In the genomic region with DNA sequence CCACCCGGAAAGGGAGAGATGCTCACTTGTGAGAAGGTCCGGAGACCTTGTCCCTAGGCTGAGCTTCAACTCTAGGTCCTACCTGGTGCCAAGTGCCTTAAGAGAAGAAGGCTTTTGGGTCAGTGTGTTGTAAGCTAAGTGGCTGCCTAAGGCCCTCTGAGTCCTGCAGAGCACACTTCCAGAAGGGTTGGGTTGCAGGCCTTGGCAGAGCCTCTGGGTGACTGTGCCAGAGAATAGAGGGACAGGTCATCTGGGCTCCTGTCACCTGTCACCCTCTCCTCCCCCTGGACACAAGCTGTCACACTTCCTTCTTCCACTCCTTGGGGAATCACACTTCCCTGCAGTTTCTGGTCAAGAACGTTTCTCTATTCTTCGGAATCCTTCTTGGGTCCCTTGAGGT, we compare ENCODE assay signal across 23 mouse cellular contexts. TPM values are rescaled to one million over a fixed set of nuclear protein-coding genes. Genes with fewer than 3 reads are reported as not detected.
A peak's percentile ranks its signal among the peaks of the same experiment; 100 is the strongest.
DNase-seq lines count a peak whose midpoint lies in the region; ATAC-seq lines count a peak whose summit lies in the region.
"Had no signal": no experiment of that assay in that cellular context is flagged by ENCODE, and none has a peak within 500 bp of the region (broad histone marks: within the 10 kb centered on the region; RNA-seq: fewer than 3 reads in every experiment).

No protein-coding gene starts in this region.

- H3K27ac ChIP-seq in hindbrain, embryonic 13.5 days, result no peak overlapping the region
- H3K27ac ChIP-seq: heart, adult 2 months; hindbrain, embryonic 14.5 days; limb, embryonic 10.5 days; liver, embryonic 15.5 days; lung, embryonic 15.5 days had no signal

- DNase-seq in adrenal gland, postnatal 10 days, result peak; percentile 29
- DNase-seq in adrenal gland, adult (ENCODE audit: inconsistent age in 2 of 2, low spot score in 1 of 2), result no peak
- peak; percentile 88 for DNase-seq in heart, adult 11 months
- DNase-seq in heart, postnatal 10 days, result no peak
- peak; percentile 72 to 75 for DNase-seq in cerebellum, postnatal 10 days
- DNase-seq in gastrocnemius, postnatal 25 days, result peak; percentile 64
- no peak for DNase-seq in thymus, postnatal 25 days
- DNase-seq: forebrain, postnatal 0 days; heart, adult 2 months; heart, postnatal 36 days; kidney, adult 8-10 months; kidney, postnatal 10 days; liver; lung, postnatal 4 days; right cerebral cortex, adult 18-20 months had no signal

- no peaks in the 10 kb centered on the region for H3K9me3 ChIP-seq in hindbrain, embryonic 13.5 days
- H3K9me3 ChIP-seq: limb, embryonic 10.5 days; liver, embryonic 15.5 days; lung, embryonic 15.5 days had no signal

- H3K4me2 ChIP-seq in hindbrain, embryonic 13.5 days, result no peak overlapping the region
- H3K4me2 ChIP-seq: hindbrain, embryonic 14.5 days; liver, embryonic 15.5 days; lung, embryonic 15.5 days had no signal

- no peak for ATAC-seq in hindbrain, embryonic 13.5 days (ENCODE audit: low FRiP score)
- ATAC-seq: forebrain, postnatal 0 days; inflammation-experienced regulatory T-cells, adult 6 months; midbrain, embryonic 16.5 days had no signal

- WGBS in hindbrain, embryonic 13.5 days, result 79% methylated on average over 4 of the region's 4 CpGs

- H3K4me1 ChIP-seq in hindbrain, embryonic 13.5 days (replicated peaks), result peaks cover 13% of the 10 kb centered on the region
- H3K4me1 ChIP-seq: limb, embryonic 10.5 days; liver, embryonic 15.5 days; lung, embryonic 15.5 days had no signal

- H3K27me3 ChIP-seq in hindbrain, embryonic 13.5 days, result no peaks in the 10 kb centered on the region
- H3K27me3 ChIP-seq: liver, embryonic 15.5 days; lung, embryonic 15.5 days had no signal

- H3K9ac ChIP-seq in hindbrain, embryonic 13.5 days, result no peak overlapping the region
- H3K9ac ChIP-seq: forebrain, postnatal 0 days; hindbrain, embryonic 14.5 days; liver, embryonic 15.5 days; lung, embryonic 15.5 days had no signal

- H3K4me3 ChIP-seq in hindbrain, embryonic 13.5 days, result no peak overlapping the region
- H3K4me3 ChIP-seq: heart, adult 2 months; limb, embryonic 10.5 days; liver, embryonic 15.5 days; lung, embryonic 15.5 days; myocyte had no signal

- intact Hi-C loops in heart, postnatal 10 days (cut with DNase I), result no loop called here

- no peaks in the 10 kb centered on the region for H3K36me3 ChIP-seq in hindbrain, embryonic 13.5 days
- H3K36me3 ChIP-seq: limb, embryonic 10.5 days; liver, embryonic 15.5 days; lung, embryonic 15.5 days had no signal

RNA-seq across cellular contexts. Expression of a gene that starts 55.9 kb away (rescaled TPM):
- total RNA-seq in adrenal gland, postnatal 10 days (2021), result 10 to 100 TPM; 14.1 to 18.8 TPM
- total RNA-seq in heart, postnatal 10 days (2021), result 10 to 100 TPM; 14.1 to 15.2 TPM
- total RNA-seq in gastrocnemius, postnatal 25 days (2021), result 10 to 100 TPM in 1 of 2 experiments, 1 to 10 TPM in 1; 9.6 to 11.4 TPM
- polyA plus RNA-seq in hindbrain, embryonic 13.5 days (2015; fragmentation: Nextera tagmentation; extraction: Ambion mirVana), result 35.6 TPM in 2 replicates

Comparison
In these comparisons a context has a peak if more than half of its experiments do, and no peak if none do; other contexts are left out.
1. DNase-seq: peak in adrenal gland, postnatal 10 days (single experiment), heart, adult 11 months (single experiment), cerebellum, postnatal 10 days (2 of 2) and gastrocnemius, postnatal 25 days (single experiment); none in adrenal gland, adult (0 of 2), heart, postnatal 10 days (0 of 2) and thymus, postnatal 25 days (single experiment).